Mouse (Mus musculus): Measurements from ENCODE around the gene Lamc1.

GRCm38 (mm10) chr1:153210992-153211391 is 121.6 kb downstream of the Lamc1 start:
- no peak for TF ChIP-seq POLR2A (IDR thresholded peaks at IDR 0.05; ENCODE audit: borderline replicate concordance, extremely low read depth, low read depth, low read length)
- no peak for TF ChIP-seq CTCF (IDR thresholded peaks at IDR 0.05; ENCODE audit: insufficient read depth, low read length)
